Mouse (Mus musculus) cerebellum, adult 2 months (tissue): Measurements from ENCODE around the gene Atg7.

ENCODE experiments used
- CTCF ChIP-seq: fragments of 200-500 bp; IDR thresholded peaks from 2 replicates; pipeline ENCODE4 v1.5.1; 2011; ENCODE audit warnings: low read depth, mild to moderate bottlenecking, control low read depth, low read length, moderate library complexity, borderline replicate concordance; ENCODE audit not compliant: insufficient read depth
- POLR2A ChIP-seq: fragments of 200-500 bp; IDR thresholded peaks from 2 replicates; pipeline ENCODE4 v1.6.1; 2011; ENCODE audit warnings: low read length, control low read depth, borderline replicate concordance; ENCODE audit not compliant: insufficient read depth

DNA sequence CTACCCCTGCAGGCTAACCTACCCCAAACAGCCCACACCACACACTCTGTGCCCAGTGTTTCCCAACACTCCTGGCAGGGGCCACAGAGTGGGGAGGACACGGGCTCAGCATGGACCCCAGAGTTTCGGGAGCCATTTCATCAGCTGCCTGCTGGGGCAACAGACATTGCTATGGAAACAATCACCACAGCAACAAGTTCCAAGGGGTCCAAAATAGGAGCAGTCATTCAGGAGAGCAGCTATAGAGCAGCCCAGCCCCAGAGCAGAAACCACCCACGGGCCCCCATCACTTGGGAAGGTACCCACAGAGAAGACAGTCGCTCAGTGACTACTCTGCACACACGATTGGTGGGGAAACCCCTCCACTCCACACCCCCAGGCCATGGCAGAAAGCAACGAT lies 249.5 kb downstream of the Atg7 start:
- no peak for TF ChIP-seq POLR2A
- no peak for TF ChIP-seq CTCF
